Mouse (Mus musculus): ENCODE measurements around the gene Ces3a.
A peak's percentile ranks its signal among the peaks of the same experiment; 100 is the strongest.
"Not testable (repeated sequence)": the region's sequence is repeated elsewhere in the genome, so short reads cannot be mapped to it uniquely, and the experiment has no call there.

Gene Ces3a

GRCm38 (mm10) chr8:105048371-105048854 lies at the start of gene Ces3a:
Gene Ces3a (plus strand): TSS chr8:105048601.
- DNase-seq (ENCODE audit: low read depth), result no peak

GRCm38 (mm10) chr8:104999183-104999582 lies 49.2 kb upstream of the Ces3a start:
- DNase-seq (ENCODE audit: low read depth), result no peak

GRCm38 (mm10) chr8:105000586-105000985 lies 47.8 kb upstream of the Ces3a start, which contains the start of gene Ces2h:
Gene Ces2h (plus strand): TSS chr8:105000853.
- no peak for DNase-seq (ENCODE audit: low read depth)

- DNase-seq (ENCODE audit: low read depth), result no peak
Measured at GRCm38 (mm10) chr8:105010000-105010399, 38.4 kb upstream of the Ces3a start.

- DNase-seq (ENCODE audit: low read depth), result peak; percentile 5
Measured at GRCm38 (mm10) chr8:105011136-105011535, 37.3 kb upstream of the Ces3a start.

GRCm38 (mm10) chr8:105014391-105014790 lies 34.0 kb upstream of the Ces3a start:
- no peak for DNase-seq (ENCODE audit: low read depth)

- no peak for DNase-seq (ENCODE audit: low read depth)
Measured at GRCm38 (mm10) chr8:105021954-105022353, 26.4 kb upstream of the Ces3a start.

GRCm38 (mm10) chr8:105023087-105023486 lies 25.3 kb upstream of the Ces3a start:
- DNase-seq (ENCODE audit: low read depth), result no peak

GRCm38 (mm10) chr8:105025050-105025449 lies 23.4 kb upstream of the Ces3a start:
- peak; percentile 48 for DNase-seq (ENCODE audit: low read depth)

GRCm38 (mm10) chr8:105043510-105043909 lies 4.9 kb upstream of the Ces3a start:
- no peak for DNase-seq (ENCODE audit: low read depth)

- DNase-seq (ENCODE audit: low read depth), result no peak
Measured at GRCm38 (mm10) chr8:105045824-105046401, 2.5 kb upstream of the Ces3a start.

GRCm38 (mm10) chr8:105056211-105056610 lies 7.8 kb downstream of the Ces3a start:
- DNase-seq (ENCODE audit: low read depth), result no peak

GRCm38 (mm10) chr8:105060056-105060455 lies 11.7 kb downstream of the Ces3a start:
- DNase-seq (ENCODE audit: low read depth), result no peak

GRCm38 (mm10) chr8:105066761-105067160 lies 18.4 kb downstream of the Ces3a start:
- peak; percentile 25 for DNase-seq (ENCODE audit: low read depth)

GRCm38 (mm10) chr8:105067905-105068304 lies 19.5 kb downstream of the Ces3a start:
- not testable (repeated sequence) for DNase-seq (ENCODE audit: low read depth)

- no peak for DNase-seq (ENCODE audit: low read depth)
Measured at GRCm38 (mm10) chr8:105068971-105069370, 20.6 kb downstream of the Ces3a start.

- DNase-seq (ENCODE audit: low read depth), result no peak
Measured at GRCm38 (mm10) chr8:105076601-105077000, 28.2 kb downstream of the Ces3a start.

GRCm38 (mm10) chr8:105077071-105077470 lies 28.7 kb downstream of the Ces3a start:
- no peak for DNase-seq (ENCODE audit: low read depth)

- DNase-seq (ENCODE audit: low read depth), result no peak
Measured at GRCm38 (mm10) chr8:105078591-105078990, 30.2 kb downstream of the Ces3a start.

- no peak for DNase-seq (ENCODE audit: low read depth)
Measured at GRCm38 (mm10) chr8:105080814-105081336, 32.5 kb downstream of the Ces3a start.

GRCm38 (mm10) chr8:105083449-105084050 lies 35.1 kb downstream of the Ces3a start, which contains the start of gene Ces3b:
Gene Ces3b (plus strand): TSS chr8:105083753.
- no peak for DNase-seq (ENCODE audit: low read depth)

GRCm38 (mm10) chr8:105088166-105088565 lies 39.8 kb downstream of the Ces3a start:
- not testable (repeated sequence) for DNase-seq (ENCODE audit: low read depth)

GRCm38 (mm10) chr8:105088581-105088980 lies 40.2 kb downstream of the Ces3a start:
- no peak for DNase-seq (ENCODE audit: low read depth)
